Mouse (Mus musculus) embryonic facial prominence, embryonic 11.5 days (tissue): ENCODE results near the gene Zfp715. TPM values are rescaled to one million over a fixed set of nuclear protein-coding genes. Genes with fewer than 3 reads are reported as not detected.
A peak's percentile ranks its signal among the peaks of the same experiment; 100 is the strongest.
"Not testable (repeated sequence)": the region's sequence is repeated elsewhere in the genome, so short reads cannot be mapped to it uniquely, and the experiment has no call there.

Experiments used
- ATAC-seq: fragments of 200-750 bp; cut with Nextera tagmentation; replicated peaks from 2 replicates; pipeline ENCODE4 v1.8.0; 2017; ENCODE audit warnings: low read depth; ENCODE audit not compliant: insufficient number of reproducible peaks, low FRiP score, low TSS enrichment
- DNase-seq: peaks from one replicate; pipeline ENCODE4 v3.0.0-alpha.2; 2015; ENCODE audit warnings: low spot score
- H3K27ac ChIP-seq: fragments of 300-500 bp; sonication (generic); replicated peaks from 2 replicates; pipeline ENCODE4 v1.5.1; 2014; ENCODE audit warnings: mild to moderate bottlenecking, low read depth, low read length, control low read depth
- H3K27me3 ChIP-seq: fragments of 300-500 bp; sonication (generic); 2 replicates; pipeline ENCODE4 v1.6.1; 2014; ENCODE audit warnings: mild to moderate bottlenecking, low read length, moderate library complexity, mixed read lengths; ENCODE audit not compliant: control insufficient read depth, insufficient read depth
- H3K36me3 ChIP-seq: fragments of 300-500 bp; sonication (generic); replicated peaks from 2 replicates; pipeline ENCODE4 v1.6.1; 2014; ENCODE audit warnings: low read depth, mild to moderate bottlenecking, low read length, moderate library complexity, mixed read lengths; ENCODE audit not compliant: control insufficient read depth, insufficient read depth
- H3K4me1 ChIP-seq: fragments of 300-500 bp; sonication (generic); 2 replicates; pipeline ENCODE4 v1.6.1; 2014; ENCODE audit warnings: low read length, mixed read lengths; ENCODE audit not compliant: control insufficient read depth, insufficient read depth
- H3K4me2 ChIP-seq: fragments of 300-500 bp; sonication (generic); 2 replicates; pipeline ENCODE4 v1.6.1; 2014; ENCODE audit warnings: low read depth, mild to moderate bottlenecking, control low read depth, low read length, moderate library complexity
- H3K4me3 ChIP-seq: fragments of 300-500 bp; sonication (generic); 2 replicates; pipeline ENCODE4 v1.5.1; 2014; ENCODE audit warnings: low read depth, low read length, control low read depth
- H3K9ac ChIP-seq: fragments of 300-500 bp; sonication (generic); replicated peaks from 2 replicates; pipeline ENCODE4 v1.6.1; 2014; ENCODE audit warnings: mild to moderate bottlenecking, control low read depth, low read length
- H3K9me3 ChIP-seq: fragments of 300-500 bp; sonication (generic); replicated peaks from 2 replicates; pipeline ENCODE4 v1.6.1; 2016; ENCODE audit warnings: mild to moderate bottlenecking, low read length, inconsistent platforms, mixed read lengths; ENCODE audit not compliant: control insufficient read depth
- WGBS: fragments of 180-500 bp; shearing (Covaris S2); extraction: QIAGEN DNeasy Blood & Tissue Kit; methylation state at CpG from one replicate; pipeline ENCODE4 v1.1.7; 2014; 5-methylcytosine and 5-hydroxymethylcytosine counted together
- polyA plus RNA-seq: library from polyadenylated mRNA; unstranded; fragments of >200 nt; fragmentation: Nextera tagmentation; extraction: Ambion mirVana; gene quantifications from 2 replicates; pipeline ENCODE4 v1.2.1, GENCODE M21; 2014

Zfp715 gene
- polyA plus RNA-seq, 1 experiment from 2014 or later: 17.9 TPM

DNA sequence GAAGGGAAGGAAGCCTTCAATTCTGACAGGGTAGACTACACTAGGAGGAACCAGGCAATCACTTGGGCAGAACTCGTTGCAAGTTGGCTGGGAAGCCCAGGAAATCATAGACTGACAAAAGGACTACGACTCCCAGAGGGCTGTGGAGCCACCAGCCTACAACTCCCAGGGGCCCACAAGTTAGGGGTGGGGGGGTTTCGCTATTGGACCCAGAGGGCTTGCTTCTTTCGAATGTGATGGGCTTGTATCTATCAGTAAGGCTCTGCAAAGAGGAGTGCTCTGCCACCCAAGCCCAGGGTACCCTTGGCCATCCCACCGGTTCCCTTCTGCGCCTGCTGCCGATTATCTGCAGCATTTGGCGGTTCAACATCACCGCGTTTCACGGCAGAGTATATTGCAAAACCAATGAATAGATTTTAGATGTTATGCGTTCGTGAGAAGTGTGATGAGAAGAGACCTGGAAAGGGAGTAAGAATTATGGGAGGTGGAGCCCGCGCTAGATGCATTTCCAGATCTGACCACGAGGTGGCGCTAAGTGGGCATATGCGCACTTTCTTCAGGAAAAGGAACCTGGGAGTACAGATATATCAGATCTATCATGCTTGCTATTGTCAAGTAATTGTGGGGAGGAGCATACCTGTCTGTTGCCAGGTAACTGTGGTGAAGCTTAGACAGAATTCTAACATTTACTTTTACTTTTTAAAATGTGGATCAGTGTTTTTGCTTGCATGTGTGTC lies 30.1 kb downstream of the Zfp715 start:
- no peak for ATAC-seq

DNA sequence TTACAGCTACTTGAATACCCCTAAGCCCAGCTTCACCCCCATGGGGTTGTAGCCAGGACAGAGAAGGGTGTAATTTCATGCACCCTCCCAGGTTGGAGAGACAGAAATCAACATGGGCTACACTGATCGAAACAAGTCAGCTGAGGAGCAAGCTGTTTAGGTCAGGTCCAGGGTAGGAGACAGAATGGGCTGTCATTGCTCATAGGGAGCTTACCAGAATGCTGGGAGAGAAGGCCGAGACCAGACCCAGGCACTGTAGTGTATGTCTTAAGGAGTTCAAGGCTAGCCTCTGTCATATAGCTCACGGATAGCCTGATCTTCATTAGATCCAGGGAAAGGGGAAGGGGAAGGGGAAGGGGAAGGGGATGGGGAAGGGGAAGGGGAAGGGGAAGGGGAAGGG lies 30.6 kb downstream of the Zfp715 start:
- WGBS: 85% methylated on average over 3 of the region's 3 CpGs
- DNase-seq: no peak
- ATAC-seq: no peak

More for the DNA sequence above, 30.1 kb downstream of the Zfp715 start:
- no peaks in the 10 kb centered on the region for H3K27me3 ChIP-seq
- DNase-seq: peak; percentile 69
- no peak overlapping the region for H3K27ac ChIP-seq
- 0 out of 2 replicates have a peak overlapping the region, but pooled peaks have one; percentile 0 for H3K4me2 ChIP-seq
- no peak overlapping the region for H3K4me3 ChIP-seq
- WGBS: 12% methylated on average over 18 of the region's 18 CpGs
- H3K4me1 ChIP-seq: no peaks in the 10 kb centered on the region
- H3K9me3 ChIP-seq: no peaks in the 10 kb centered on the region
- no peak overlapping the region for H3K9ac ChIP-seq
- no peaks in the 10 kb centered on the region for H3K36me3 ChIP-seq

DNA sequence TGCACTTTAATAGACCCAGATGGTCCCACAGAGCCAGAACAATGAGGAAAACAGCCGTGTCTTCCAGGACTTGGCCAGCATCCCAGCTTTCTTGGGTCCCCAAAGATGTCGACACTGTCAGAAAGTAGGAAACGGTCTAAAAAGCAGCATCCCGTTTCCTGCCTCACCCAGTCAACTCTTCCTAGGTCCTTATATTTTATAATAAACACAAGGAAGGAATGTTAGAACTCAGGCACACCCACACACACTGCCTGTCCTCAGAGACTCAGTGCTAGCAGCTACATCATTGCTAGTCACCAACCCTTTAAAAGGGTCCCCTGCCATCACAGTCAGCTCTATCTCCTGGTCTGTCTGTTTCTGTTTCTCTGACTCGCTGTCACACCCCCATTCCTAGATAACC lies 35.7 kb downstream of the Zfp715 start:
- no peaks in the 10 kb centered on the region for H3K36me3 ChIP-seq
- H3K9me3 ChIP-seq: no peaks in the 10 kb centered on the region
- no peak for DNase-seq
- H3K4me3 ChIP-seq: no peak overlapping the region
- no peak for ATAC-seq
- no peaks in the 10 kb centered on the region for H3K4me1 ChIP-seq
- no peaks in the 10 kb centered on the region for H3K27me3 ChIP-seq
- H3K4me2 ChIP-seq: no peak overlapping the region
- H3K27ac ChIP-seq: no peak overlapping the region
- WGBS: 70% methylated on average over 5 of the region's 5 CpGs
- no peak overlapping the region for H3K9ac ChIP-seq

More for the DNA sequence above, 30.6 kb downstream of the Zfp715 start:
- no peaks in the 10 kb centered on the region for H3K4me1 ChIP-seq
- H3K27me3 ChIP-seq: no peaks in the 10 kb centered on the region
- H3K9me3 ChIP-seq: no peaks in the 10 kb centered on the region
- no peaks in the 10 kb centered on the region for H3K36me3 ChIP-seq
- H3K27ac ChIP-seq: no peak overlapping the region
- H3K4me3 ChIP-seq: no peak overlapping the region
- H3K9ac ChIP-seq: no peak overlapping the region
- no peak overlapping the region for H3K4me2 ChIP-seq

DNA sequence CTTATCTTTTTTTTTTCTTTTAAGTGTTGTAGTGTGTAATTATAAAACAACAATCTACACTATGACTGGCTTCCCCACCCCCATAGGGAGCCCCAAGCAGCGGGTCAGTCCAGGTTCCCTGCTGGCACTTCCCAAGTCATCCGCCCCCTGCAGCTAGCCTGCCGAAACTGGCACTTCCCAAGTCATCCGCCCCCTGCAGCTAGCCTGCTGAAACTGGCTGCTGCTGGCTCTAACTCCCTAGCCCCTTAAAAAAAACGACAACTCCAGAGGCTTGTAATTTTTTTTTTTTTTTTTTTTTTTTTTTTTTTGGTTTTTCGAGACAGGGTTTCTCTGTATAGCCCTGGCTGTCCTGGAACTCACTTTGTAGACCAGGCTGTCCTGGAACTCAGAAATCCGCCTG lies 36.9 kb downstream of the Zfp715 start:
- H3K4me1 ChIP-seq, H3K4me3 ChIP-seq, H3K27me3 ChIP-seq, H3K4me2 ChIP-seq, H3K36me3 ChIP-seq, ATAC-seq, H3K27ac ChIP-seq, DNase-seq, H3K9ac ChIP-seq, H3K9me3 ChIP-seq: not testable (repeated sequence)
- 50% methylated on average over 6 of the region's 7 CpGs for WGBS

DNA sequence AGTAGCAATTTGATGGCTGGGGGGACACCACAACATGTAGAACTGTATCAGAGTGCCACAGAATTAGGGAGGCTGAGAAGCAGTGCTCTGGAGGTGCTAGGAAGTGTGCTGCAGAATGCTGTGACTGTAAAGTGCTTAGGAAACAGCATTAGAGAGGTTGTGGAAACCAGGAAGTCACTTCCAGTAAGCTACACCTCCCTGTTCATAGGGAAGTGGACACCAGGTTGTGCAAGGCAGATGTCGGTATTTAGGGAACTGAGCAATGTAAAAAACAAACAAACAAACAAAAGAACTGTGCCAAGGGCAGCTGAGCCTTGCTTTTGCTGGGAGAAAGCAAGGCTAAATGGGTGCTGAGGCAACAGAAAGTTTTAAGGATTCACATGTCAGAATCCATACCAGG lies 39.6 kb downstream of the Zfp715 start:
- no peak overlapping the region for H3K4me3 ChIP-seq
- H3K27me3 ChIP-seq: no peaks in the 10 kb centered on the region
- no peaks in the 10 kb centered on the region for H3K9me3 ChIP-seq
- no peak for DNase-seq
- no peak overlapping the region for H3K27ac ChIP-seq
- ATAC-seq: no peak
- no peak overlapping the region for H3K9ac ChIP-seq
- H3K4me1 ChIP-seq: no peaks in the 10 kb centered on the region
- no peak overlapping the region for H3K4me2 ChIP-seq
- WGBS: 89% methylated on average over 1 of the region's 1 CpGs
- H3K36me3 ChIP-seq: no peaks in the 10 kb centered on the region

DNA sequence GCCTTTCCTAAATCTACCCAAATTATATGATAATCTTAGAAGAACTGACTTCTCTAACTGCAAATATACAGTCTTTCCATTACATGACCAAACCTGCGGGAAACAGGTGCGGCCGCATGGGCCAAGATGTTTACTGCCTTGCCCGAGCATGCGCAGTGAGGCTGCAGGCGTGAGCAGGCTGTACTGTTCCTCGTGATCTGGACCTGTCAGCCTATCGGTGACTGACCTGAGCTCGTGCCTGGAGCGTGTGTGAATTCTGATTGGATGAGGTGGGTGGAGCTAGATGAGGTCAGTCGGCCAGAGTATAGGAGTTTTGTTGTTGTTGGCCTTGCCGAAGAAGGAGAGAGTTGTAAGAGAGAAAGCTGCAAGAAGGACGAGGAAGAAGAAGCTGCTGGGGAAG lies 45.7 kb downstream of the Zfp715 start:
- H3K9ac ChIP-seq, H3K4me3 ChIP-seq, DNase-seq, H3K36me3 ChIP-seq, H3K9me3 ChIP-seq, H3K4me1 ChIP-seq, ATAC-seq, H3K27ac ChIP-seq, H3K4me2 ChIP-seq, H3K27me3 ChIP-seq: not testable (repeated sequence)
- 90% methylated on average over 13 of the region's 13 CpGs for whole genome bisulfite sequencing

DNA sequence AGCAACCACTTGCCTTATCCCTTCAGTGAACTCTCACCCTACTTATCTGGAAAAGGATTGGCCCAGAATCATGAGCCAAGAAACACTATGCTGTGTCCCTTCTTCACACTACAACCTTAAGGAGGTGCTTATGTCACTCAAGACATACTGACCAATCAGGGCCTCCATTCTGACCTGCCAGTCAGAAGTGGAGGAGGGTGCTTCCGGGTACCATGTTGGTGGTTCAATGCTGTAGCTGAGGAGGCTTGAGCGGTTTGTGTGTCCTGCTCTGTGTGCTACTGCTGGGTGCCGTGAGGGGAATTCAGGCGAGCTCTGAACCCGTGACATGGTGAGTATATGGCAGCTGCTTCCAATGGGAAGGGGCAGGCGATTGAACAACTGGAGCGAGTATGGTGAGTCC lies 59.6 kb downstream of the Zfp715 start:
- Histone ChIP-seq H3K27ac (no peak overlapping the region), H3K4me1 (no peaks in the 10 kb centered on the region), H3K27me3 (no peaks in the 10 kb centered on the region), H3K9ac (no peak overlapping the region), H3K36me3 (no peaks in the 10 kb centered on the region), H3K4me3 (no peak overlapping the region), H3K4me2 (no peak overlapping the region), H3K9me3 (no peaks in the 10 kb centered on the region)
- no peak for DNase-seq
- ATAC-seq: no peak
- WGBS: 78% methylated on average over 7 of the region's 7 CpGs

DNA sequence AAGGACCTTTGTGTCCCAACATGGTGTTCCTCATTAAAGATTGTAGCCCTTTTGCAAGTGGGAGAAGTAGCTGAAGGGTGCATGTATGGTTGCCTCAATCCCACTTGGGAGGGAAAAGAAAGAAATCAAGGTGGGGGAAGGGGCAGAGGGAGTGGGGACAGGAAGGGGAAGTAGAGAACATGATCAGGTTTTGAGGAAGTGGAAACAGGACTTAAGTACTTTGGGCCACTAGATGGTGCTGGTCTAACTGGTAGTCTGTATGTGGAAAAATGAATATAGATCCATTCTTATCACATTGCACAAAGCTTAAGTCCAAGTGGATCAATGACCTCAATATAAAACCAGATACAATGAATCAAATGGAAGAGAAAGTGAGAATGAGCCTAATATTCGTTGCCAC lies 62.4 kb downstream of the Zfp715 start:
- not testable (repeated sequence) for H3K9me3 ChIP-seq, H3K4me3 ChIP-seq, ATAC-seq, H3K9ac ChIP-seq, DNase-seq, H3K36me3 ChIP-seq, H3K27me3 ChIP-seq, H3K4me1 ChIP-seq, H3K27ac ChIP-seq, H3K4me2 ChIP-seq
- WGBS: 81% methylated on average over 1 of the region's 1 CpGs
